Mouse (Mus musculus) cerebellum, postnatal 10 days (tissue): ENCODE measurements around the gene Mns1.
"Not testable (repeated sequence)": the region's sequence is repeated elsewhere in the genome, so short reads cannot be mapped to it uniquely, and the experiment has no call there.

Experiments
- DNase-seq, 2 experiments: peaks; one replicate each; pipeline ENCODE4 v3.0.0; 2021; ENCODE audit warnings: mixed read lengths in 2 of 2

Mns1 gene

GRCm38 (mm10) chr9:72437822-72438701 is at the start of gene Mns1:
Gene Mns1, plus strand, starts transcription at chr9:72438011.
- peak; percentile 97 for DNase-seq

- DNase-seq, result no peak
These were observed 48.9 kb upstream of the Mns1 start for GRCm38 (mm10) chr9:72388934-72389333.

- no peak for DNase-seq
These were observed 48.3 kb upstream of the Mns1 start for GRCm38 (mm10) chr9:72389431-72390002.

- peak; percentile 25 to 33 for DNase-seq
These were observed 47.3 kb upstream of the Mns1 start for GRCm38 (mm10) chr9:72390321-72391077.

GRCm38 (mm10) chr9:72392686-72393085 is 45.1 kb upstream of the Mns1 start:
- DNase-seq, result peak; percentile 74

GRCm38 (mm10) chr9:72393238-72393637 is 44.6 kb upstream of the Mns1 start:
- DNase-seq, result peak; percentile 93 to 96

DNA sequence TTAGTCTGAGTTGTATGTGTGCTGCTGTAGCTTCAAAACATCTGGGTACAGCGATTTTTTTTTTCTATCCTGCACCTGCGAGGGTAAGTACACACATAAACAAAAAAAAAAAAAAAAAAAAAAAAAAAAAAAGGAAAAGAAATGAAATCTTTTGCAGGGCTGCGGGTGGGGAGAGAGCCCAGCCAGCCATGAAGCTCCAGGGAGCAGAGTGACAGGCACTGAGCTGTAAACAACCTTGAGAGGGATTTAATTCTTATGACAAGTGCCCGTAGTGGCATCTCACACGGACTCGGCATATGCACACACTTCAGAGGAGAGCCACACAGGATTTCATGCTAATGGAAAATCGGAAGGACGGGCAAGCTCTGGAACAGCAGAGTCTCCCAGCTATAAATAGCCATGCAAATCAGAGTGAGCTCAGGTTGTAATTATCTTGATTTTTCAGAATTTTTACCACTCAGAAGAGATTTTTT is 43.9 kb upstream of the Mns1 start:
- peak; percentile 64 to 70 for DNase-seq

DNA sequence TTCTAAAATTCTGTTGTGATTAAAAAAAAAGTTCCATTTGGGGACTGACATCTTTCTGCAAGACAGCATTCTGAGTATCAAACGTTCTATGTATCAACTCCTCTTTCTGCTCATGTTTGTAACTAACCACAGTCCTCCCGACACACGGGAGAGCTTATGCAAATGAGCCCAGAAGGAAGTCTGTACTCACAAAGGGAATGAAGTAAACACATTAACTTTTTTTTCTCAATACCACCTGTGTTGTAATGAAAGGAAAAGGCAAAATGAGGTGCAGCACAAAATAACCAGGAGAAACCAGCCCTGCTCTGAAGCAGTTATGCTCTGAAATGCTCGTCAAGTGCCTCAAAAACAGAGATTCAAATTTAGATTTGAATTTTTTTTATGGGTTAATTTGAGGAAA is 37.7 kb upstream of the Mns1 start:
- DNase-seq, result no peak

DNA sequence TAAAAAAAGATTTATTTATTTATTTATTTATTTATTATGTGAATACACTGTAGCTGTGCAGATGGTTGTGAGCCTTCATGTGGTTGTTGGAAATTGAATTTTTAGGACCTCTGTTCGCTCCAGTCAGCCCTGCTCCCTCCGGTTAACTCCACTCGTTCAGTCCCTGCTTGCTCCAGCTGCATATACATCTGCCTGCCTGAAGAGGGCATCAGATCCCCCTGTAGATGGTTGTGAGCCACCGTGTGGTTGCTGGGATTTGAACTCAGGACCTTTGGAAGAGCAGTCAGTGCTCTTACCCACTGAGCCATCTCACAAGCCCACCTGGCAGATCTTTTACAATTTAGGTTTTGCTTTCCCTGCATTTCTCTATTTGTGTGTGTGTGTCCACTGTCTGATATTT is 36.0 kb upstream of the Mns1 start:
- not testable (repeated sequence) for DNase-seq

GRCm38 (mm10) chr9:72403421-72403820 is 34.4 kb upstream of the Mns1 start:
- no peak for DNase-seq

GRCm38 (mm10) chr9:72404446-72404845 is 33.4 kb upstream of the Mns1 start:
- DNase-seq, result no peak

DNA sequence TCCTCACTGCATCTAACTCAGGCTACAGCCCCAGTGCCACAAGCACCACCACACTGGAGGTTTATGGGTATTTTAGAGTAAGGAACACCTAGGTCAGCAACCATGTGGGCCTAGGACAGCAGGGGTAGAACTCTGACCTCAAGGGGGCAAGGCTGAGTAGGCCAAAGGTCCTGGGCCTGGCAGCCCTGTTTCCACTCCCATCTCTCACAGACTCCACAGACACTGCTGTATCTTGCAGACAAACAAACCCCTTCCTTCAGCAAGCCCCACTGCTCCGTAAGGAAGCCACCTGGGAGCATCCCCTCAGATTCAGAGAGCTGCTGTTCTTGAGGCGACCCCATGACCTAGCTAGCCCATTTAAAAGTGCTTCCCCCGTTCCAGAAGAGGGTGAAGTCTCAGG is 32.9 kb upstream of the Mns1 start:
- no peak for DNase-seq

GRCm38 (mm10) chr9:72405882-72406638 is 31.8 kb upstream of the Mns1 start:
- no peak for DNase-seq

DNA sequence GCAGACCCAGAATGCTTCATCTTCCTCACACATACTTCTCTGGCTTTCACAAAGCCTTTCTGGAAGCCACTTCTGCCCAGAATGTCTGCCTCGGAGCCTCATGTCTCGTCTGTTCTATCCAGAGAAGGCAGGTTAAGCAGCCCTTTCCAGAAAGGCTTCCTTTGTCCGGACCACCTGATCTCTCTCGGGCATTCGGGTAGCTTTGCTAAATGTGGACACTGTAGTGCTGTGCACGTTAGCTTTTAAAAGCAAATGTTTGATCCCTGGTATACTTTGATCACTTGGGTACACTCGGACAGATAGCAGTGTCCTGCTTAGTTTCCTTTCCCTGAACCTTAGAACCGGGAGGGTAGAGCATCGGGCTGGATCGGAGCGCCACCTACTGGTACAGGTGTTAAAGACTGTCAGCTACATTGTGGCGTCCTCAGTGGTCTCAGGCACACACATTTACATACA is 29.7 kb upstream of the Mns1 start:
- DNase-seq, result peak; percentile 94 to 95

GRCm38 (mm10) chr9:72409381-72410225 is 28.2 kb upstream of the Mns1 start:
- no peak for DNase-seq

- peak; percentile 36 to 50 for DNase-seq
These were observed 26.1 kb upstream of the Mns1 start for GRCm38 (mm10) chr9:72411746-72412145.

DNA sequence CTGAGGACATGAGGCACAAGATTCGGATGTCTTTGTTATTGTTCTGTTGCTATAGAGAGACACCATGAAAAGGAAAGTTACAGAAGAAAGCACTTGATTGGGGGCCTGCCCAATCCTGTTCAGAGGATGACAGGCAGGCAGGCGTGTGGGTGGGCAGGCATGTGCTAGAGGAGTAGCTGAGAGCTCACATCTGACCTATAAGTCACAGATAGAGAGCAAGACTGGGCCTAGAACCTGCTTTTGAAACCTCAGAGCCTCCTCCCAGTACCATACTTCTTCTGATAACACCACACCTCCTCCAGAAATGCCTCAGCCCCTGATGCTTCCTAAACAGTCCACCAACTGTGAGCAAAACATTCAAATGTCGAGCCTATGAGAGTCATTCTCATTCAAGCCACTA is 19.4 kb upstream of the Mns1 start:
- no peak for DNase-seq

GRCm38 (mm10) chr9:72420490-72420889 is 17.3 kb upstream of the Mns1 start:
- no peak for DNase-seq

DNA sequence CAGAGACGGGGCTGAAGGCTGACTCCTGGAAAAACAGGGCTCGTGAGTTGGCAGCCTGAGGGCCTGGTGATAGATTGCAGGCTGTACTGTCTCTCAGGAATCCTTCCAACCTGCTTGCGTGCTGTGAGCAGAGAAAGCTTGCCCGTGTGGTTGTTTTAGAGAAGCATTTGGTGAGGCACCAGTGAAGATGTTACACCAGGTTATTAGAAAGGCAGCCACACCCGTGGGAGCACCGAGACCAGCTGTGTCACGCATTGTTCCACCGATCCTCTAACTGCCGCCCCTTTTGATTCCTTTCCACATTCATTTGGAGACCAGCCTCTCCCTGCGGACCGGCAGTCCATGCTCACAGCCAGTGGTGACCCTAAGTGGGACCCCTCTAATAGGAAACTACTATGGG is 15.5 kb upstream of the Mns1 start:
- no peak for DNase-seq

GRCm38 (mm10) chr9:72422753-72423152 is 15.1 kb upstream of the Mns1 start:
- no peak for DNase-seq

DNA sequence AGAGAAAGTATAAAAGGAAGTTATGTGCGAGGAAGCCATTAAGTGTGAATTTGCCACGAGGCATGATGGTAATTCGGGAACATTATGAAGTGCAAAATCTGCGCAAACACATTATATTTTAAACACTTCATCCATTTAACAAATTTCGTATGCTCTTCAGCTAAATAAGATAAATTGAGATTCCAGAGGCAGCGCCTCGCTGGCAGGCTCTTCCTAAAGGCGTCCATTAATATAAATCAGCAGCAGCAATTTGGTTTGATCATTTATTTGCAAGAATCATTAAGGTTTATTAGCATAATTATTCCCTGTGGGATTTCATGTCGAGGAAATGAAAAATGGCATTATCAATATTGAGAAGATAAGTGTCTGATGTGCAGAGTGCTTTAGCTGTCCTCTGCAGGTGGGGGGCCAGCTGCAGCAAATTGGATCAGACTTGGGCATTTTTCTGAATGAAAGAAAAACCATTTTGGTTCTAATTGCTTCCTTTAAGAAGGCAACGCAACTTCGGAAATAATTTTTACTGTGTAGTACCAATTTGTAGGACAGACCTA is 12.4 kb upstream of the Mns1 start:
- DNase-seq, result no peak
